Mouse (Mus musculus) embryonic facial prominence, embryonic 15.5 days (tissue): ENCODE measurements around the gene Dcun1d4. TPM values are rescaled to one million over a fixed set of nuclear protein-coding genes. Genes with fewer than 3 reads are reported as not detected.
"Not testable (repeated sequence)": the region's sequence is repeated elsewhere in the genome, so short reads cannot be mapped to it uniquely, and the experiment has no call there.

Experiments used
- ATAC-seq: fragments of 200-750 bp; cut with Nextera tagmentation; 2 replicates; pipeline ENCODE4 v1.8.0; 2017; ENCODE audit warnings: low read depth, moderate TSS enrichment; ENCODE audit not compliant: insufficient number of reproducible peaks, low FRiP score, low TSS enrichment
- H3K27ac ChIP-seq: fragments of 300-500 bp; sonication (generic); replicated peaks from 2 replicates; pipeline ENCODE4 v1.5.1; 2015; ENCODE audit warnings: mild to moderate bottlenecking, inconsistent platforms
- H3K27me3 ChIP-seq: fragments of 300-500 bp; sonication (generic); 2 replicates; pipeline ENCODE4 v1.6.1; 2015; ENCODE audit warnings: inconsistent platforms
- H3K36me3 ChIP-seq: fragments of 300-500 bp; sonication (generic); 2 replicates; pipeline ENCODE4 v1.6.1; 2015; ENCODE audit warnings: mild to moderate bottlenecking, inconsistent platforms
- H3K4me1 ChIP-seq: fragments of 300-500 bp; sonication (generic); 2 replicates; pipeline ENCODE4 v1.6.1; 2015; ENCODE audit warnings: inconsistent platforms
- H3K4me2 ChIP-seq: fragments of 300-500 bp; sonication (generic); replicated peaks from 2 replicates; pipeline ENCODE4 v1.6.1; 2015; ENCODE audit warnings: mild to moderate bottlenecking, inconsistent platforms
- H3K4me3 ChIP-seq: fragments of 300-500 bp; sonication (generic); replicated peaks from 2 replicates; pipeline ENCODE4 v1.5.1; 2015; ENCODE audit warnings: mild to moderate bottlenecking, inconsistent platforms
- H3K9ac ChIP-seq: fragments of 300-500 bp; sonication (generic); 2 replicates; pipeline ENCODE4 v1.6.1; 2015; ENCODE audit warnings: inconsistent platforms
- H3K9me3 ChIP-seq: fragments of 300-500 bp; sonication (generic); replicated peaks from 2 replicates; pipeline ENCODE4 v1.6.1; 2016; ENCODE audit warnings: inconsistent platforms
- WGBS: fragments of 180-500 bp; shearing (Covaris S2); methylation state at CpG from one replicate; pipeline ENCODE4 v1.1.7; 2015; 5-methylcytosine and 5-hydroxymethylcytosine counted together
- polyA plus RNA-seq: library from polyadenylated mRNA; unstranded; fragments of >200 nt; fragmentation: Nextera tagmentation; extraction: Ambion mirVana; gene quantifications from 2 replicates; pipeline ENCODE4 v1.2.1, GENCODE M21; 2015

Dcun1d4 gene
- polyA plus RNA-seq, 1 experiment from 2014 or later: 20.1 TPM

DNA sequence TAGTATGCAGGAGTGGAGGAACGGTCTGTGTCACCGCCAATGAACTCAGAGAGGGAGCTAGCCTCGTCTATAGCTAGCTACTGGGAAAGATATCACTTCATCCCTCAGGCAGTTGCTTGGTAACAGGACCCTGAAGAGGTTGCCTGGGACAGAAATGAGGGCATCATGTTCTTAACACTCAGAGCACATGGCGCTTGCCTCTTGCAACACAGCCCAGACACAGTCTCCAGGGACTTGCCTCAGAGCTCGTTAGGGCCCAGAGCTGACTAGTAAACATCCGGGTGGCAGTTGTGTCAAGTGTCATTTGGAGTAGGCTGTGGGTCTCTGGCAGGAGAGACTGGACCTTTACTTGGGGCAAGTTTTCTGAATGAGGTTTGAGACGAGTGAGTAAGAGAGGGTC is 93.0 kb downstream of the Dcun1d4 start:
- no peak for ATAC-seq
- Histone ChIP-seq H3K36me3 (no peaks in the 10 kb centered on the region), H3K4me2 (no peak overlapping the region), H3K27me3 (no peaks in the 10 kb centered on the region), H3K4me3 (no peak overlapping the region), H3K4me1 (peaks cover 6% of the 10 kb centered on the region; the same call in 1 of the 2 replicates), H3K9ac (no peak overlapping the region), H3K27ac (no peak overlapping the region), H3K9me3 (no peaks in the 10 kb centered on the region)
- 74% methylated on average over 7 of the region's 7 CpGs for WGBS

DNA sequence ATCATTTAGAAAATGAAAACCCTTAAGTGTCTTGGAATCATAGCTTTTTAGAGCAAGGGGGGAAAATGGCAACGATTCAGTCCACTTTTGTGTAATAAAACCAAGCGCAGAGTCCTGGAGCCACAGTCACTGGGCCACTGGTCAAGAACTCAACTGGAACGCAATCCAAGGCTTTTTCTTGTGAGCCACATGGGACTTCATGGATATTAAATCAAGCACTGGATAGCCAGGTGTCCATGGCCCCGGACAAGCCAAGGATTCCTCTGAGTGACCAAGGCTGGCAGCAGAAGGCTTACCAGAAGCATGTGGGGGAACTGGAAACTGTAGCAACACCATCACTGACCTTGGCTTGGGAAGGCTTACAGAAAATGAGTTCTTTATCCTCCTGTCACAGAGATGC is 93.8 kb downstream of the Dcun1d4 start:
- H3K4me1 ChIP-seq: peaks cover 6% of the 10 kb centered on the region; the same call in 1 of the 2 replicates
- WGBS: 84% methylated on average over 4 of the region's 4 CpGs
- no peaks in the 10 kb centered on the region for H3K9me3 ChIP-seq
- no peak overlapping the region for H3K27ac ChIP-seq
- no peaks in the 10 kb centered on the region for H3K27me3 ChIP-seq
- ATAC-seq: no peak
- H3K36me3 ChIP-seq: no peaks in the 10 kb centered on the region
- H3K4me2 ChIP-seq: no peak overlapping the region
- H3K4me3 ChIP-seq: no peak overlapping the region
- no peak overlapping the region for H3K9ac ChIP-seq

- H3K27ac ChIP-seq: no peak overlapping the region
- H3K36me3 ChIP-seq: no peaks in the 10 kb centered on the region
- ATAC-seq: no peak
- no peak overlapping the region for H3K4me3 ChIP-seq
- H3K9me3 ChIP-seq: no peaks in the 10 kb centered on the region
- no peaks in the 10 kb centered on the region for H3K27me3 ChIP-seq
- H3K4me2 ChIP-seq: no peak overlapping the region
- H3K4me1 ChIP-seq: peaks cover 6% of the 10 kb centered on the region; the same call in 1 of the 2 replicates
- 52% methylated on average over 7 of the region's 7 CpGs for WGBS
- H3K9ac ChIP-seq: no peak overlapping the region
Measured at GRCm38 (mm10) chr5:73576708-73577107, 95.9 kb downstream of the Dcun1d4 start.

- ATAC-seq: no peak
- Histone ChIP-seq H3K9ac (no peak overlapping the region), H3K9me3 (no peaks in the 10 kb centered on the region), H3K4me3 (no peak overlapping the region), H3K27ac (no peak overlapping the region), H3K27me3 (no peaks in the 10 kb centered on the region), H3K4me1 (peaks cover 6% of the 10 kb centered on the region; the same call in 1 of the 2 replicates), H3K4me2 (no peak overlapping the region), H3K36me3 (no peaks in the 10 kb centered on the region)
- 81% methylated on average over 3 of the region's 3 CpGs for WGBS
Measured at GRCm38 (mm10) chr5:73578131-73578530, 97.3 kb downstream of the Dcun1d4 start.

DNA sequence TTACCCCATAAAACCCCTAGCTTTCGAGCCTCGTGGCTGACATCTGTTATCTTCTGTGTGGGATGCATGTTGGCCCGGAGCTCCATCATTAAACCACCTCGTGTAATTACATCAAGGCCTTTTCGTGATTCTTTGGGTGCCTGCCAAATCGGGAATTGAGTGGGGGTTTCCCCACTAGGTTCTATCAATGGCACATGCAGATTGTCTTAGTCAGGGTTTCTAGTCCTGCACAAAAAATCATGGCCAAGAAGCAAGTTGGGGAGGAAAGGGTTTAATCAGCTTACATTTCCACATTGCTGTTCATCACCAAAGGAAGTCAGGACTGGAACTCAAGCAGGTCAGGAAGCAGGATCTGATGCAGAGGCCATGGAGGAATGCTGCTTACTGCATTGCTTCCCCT is 103.2 kb downstream of the Dcun1d4 start:
- not testable (repeated sequence) for ATAC-seq, H3K27me3 ChIP-seq, H3K36me3 ChIP-seq, H3K4me3 ChIP-seq, H3K4me2 ChIP-seq, H3K4me1 ChIP-seq, H3K9ac ChIP-seq, H3K9me3 ChIP-seq, H3K27ac ChIP-seq
- 42% methylated on average over 6 of the region's 6 CpGs for WGBS

- Histone ChIP-seq H3K27ac (peak overlapping the region; percentile 35), H3K9ac (no peak overlapping the region), H3K27me3 (no peaks in the 10 kb centered on the region), H3K4me1 (no peaks in the 10 kb centered on the region), H3K4me3 (no peak overlapping the region), H3K36me3 (no peaks in the 10 kb centered on the region), H3K9me3 (no peaks in the 10 kb centered on the region), H3K4me2 (no peak overlapping the region)
- 28% methylated on average over 7 of the region's 7 CpGs for WGBS
- no peak for ATAC-seq
Measured at GRCm38 (mm10) chr5:73585212-73586115, 104.7 kb downstream of the Dcun1d4 start.

GRCm38 (mm10) chr5:73586597-73586996 is 105.8 kb downstream of the Dcun1d4 start:
- Histone ChIP-seq H3K9me3 (no peaks in the 10 kb centered on the region), H3K4me1 (no peaks in the 10 kb centered on the region), H3K4me2 (no peak overlapping the region), H3K27me3 (no peaks in the 10 kb centered on the region), H3K27ac (no peak overlapping the region), H3K4me3 (no peak overlapping the region), H3K36me3 (no peaks in the 10 kb centered on the region), H3K9ac (no peak overlapping the region)
- 68% methylated on average over 4 of the region's 4 CpGs for WGBS
- no peak for ATAC-seq

GRCm38 (mm10) chr5:73587119-73587518 is 106.3 kb downstream of the Dcun1d4 start:
- 64% methylated on average over 3 of the region's 3 CpGs for WGBS
- H3K36me3 ChIP-seq: no peaks in the 10 kb centered on the region
- ATAC-seq: no peak
- no peak overlapping the region for H3K27ac ChIP-seq
- no peak overlapping the region for H3K9ac ChIP-seq
- H3K9me3 ChIP-seq: no peaks in the 10 kb centered on the region
- H3K27me3 ChIP-seq: no peaks in the 10 kb centered on the region
- no peak overlapping the region for H3K4me2 ChIP-seq
- H3K4me3 ChIP-seq: no peak overlapping the region
- H3K4me1 ChIP-seq: no peaks in the 10 kb centered on the region

DNA sequence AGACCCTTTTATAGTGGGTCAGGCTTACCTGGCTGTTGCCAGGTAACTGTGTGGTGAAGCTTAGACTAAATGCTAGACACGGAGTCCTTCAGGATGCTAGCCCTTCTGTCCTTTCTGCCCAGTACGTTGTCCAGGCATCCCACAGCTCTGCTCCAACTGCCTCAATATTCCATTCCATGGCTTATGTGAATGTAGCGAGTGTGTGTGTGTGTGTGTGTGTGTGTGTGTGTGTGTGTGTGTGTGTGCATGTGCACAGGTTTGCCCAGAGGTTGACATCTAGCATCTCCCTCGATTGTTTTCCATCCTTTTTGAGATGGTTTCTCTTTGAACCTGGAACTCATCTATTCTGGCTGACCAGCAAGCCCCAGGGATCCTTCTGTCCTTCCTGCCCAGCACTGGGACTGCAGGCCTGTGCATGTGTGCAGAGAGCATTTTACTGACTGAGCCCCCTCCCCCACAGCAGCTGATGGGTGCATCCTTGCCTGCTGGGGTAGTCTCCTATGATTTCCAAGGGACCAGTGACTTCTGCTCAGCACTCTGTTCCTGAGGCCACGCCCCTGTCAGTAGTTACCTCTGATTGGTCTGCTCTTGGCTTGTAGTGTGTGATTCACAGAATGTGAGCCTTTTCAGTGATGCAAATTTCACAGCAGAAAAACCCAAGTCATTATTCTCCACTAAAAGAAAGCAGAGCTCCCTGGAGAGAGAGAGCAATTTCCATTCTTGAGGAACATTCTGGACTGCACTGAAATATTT is 118.3 kb downstream of the Dcun1d4 start:
- WGBS: 60% methylated on average over 5 of the region's 5 CpGs
- ATAC-seq: no peak
- Histone ChIP-seq H3K27ac (no peak overlapping the region), H3K4me2 (no peak overlapping the region), H3K36me3 (no peaks in the 10 kb centered on the region), H3K9me3 (no peaks in the 10 kb centered on the region), H3K27me3 (no peaks in the 10 kb centered on the region), H3K9ac (no peak overlapping the region), H3K4me3 (no peak overlapping the region), H3K4me1 (no peaks in the 10 kb centered on the region)

DNA sequence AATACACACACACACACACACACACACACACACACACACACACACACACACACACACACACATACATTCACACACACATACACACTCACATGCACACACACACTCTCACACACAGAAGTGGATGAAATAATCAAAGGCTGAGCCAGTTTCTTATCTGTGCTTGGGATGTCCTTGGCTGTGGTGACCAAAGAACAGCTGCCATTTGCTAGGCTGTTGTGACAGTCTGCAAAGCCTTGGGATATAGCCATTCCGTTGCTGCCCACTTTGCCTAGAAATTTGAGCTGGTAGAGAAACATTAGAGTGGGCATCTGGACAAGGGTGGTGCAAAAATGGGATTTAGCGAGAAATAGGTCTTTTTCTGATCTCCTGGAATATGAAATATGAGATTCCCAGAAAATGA is 119.2 kb downstream of the Dcun1d4 start:
- no peaks in the 10 kb centered on the region for H3K4me1 ChIP-seq
- H3K9ac ChIP-seq: no peak overlapping the region
- no peaks in the 10 kb centered on the region for H3K9me3 ChIP-seq
- no peak overlapping the region for H3K4me2 ChIP-seq
- H3K27ac ChIP-seq: no peak overlapping the region
- WGBS: 68% methylated on average over 2 of the region's 2 CpGs
- H3K4me3 ChIP-seq: no peak overlapping the region
- no peaks in the 10 kb centered on the region for H3K27me3 ChIP-seq
- H3K36me3 ChIP-seq: no peaks in the 10 kb centered on the region
- no peak for ATAC-seq

GRCm38 (mm10) chr5:73601361-73601763 is 120.6 kb downstream of the Dcun1d4 start:
- Histone ChIP-seq H3K36me3 (no peaks in the 10 kb centered on the region), H3K27me3 (no peaks in the 10 kb centered on the region), H3K4me1 (no peaks in the 10 kb centered on the region), H3K9ac (no peak overlapping the region), H3K9me3 (no peaks in the 10 kb centered on the region; the same call in 1 of the 2 replicates), H3K4me3 (no peak overlapping the region), H3K4me2 (no peak overlapping the region), H3K27ac (no peak overlapping the region)
- ATAC-seq: no peak
- WGBS: 48% methylated on average over 8 of the region's 8 CpGs
